Mouse (Mus musculus): ENCODE measurements around the gene Gm18596.
"Not testable (repeated sequence)": the region's sequence is repeated elsewhere in the genome, so short reads cannot be mapped to it uniquely, and the experiment has no call there.

The Gm18596 gene

DNA sequence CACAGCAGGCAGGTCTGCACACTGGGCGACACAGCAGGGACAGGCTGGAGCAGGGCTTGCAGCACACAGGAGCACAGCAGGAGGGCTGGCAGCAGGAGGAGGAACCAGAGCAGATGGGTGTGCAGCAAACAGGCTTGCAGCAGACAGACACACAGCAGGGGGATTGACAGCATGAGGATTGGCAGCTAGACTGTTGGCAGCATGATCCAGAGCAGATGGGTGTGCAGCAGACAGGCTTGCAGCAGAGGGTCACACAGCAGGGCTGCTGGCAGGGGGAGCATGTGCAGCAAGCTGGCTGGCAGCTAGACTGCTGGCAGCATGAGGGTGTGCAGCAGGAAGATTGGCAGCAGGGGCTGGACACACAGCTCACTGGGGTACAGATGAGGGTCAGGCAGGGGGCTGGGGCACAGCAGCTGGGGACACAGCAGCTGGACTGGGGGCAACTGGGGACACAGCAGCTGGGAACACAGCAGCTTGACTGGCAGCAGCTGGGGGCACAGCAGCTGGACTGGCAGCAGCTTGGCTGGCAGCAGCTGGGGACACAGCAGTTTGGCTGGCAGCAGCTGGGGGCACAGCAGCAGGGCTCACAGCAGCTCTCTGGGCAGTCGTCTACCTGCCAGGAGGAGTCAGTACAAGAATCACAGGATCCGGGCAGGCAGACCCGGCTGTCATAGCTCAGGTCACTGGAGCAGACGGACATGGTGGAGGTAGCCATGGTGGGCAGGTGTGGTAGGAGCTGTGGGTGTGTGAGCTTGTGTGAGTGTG lies at the start of gene Gm18596:
Gene Gm18596 (minus strand): TSS at position 715 of the 765 bp plus-strand sequence.
- ATAC-seq (ENCODE audit: insufficient number of reproducible peaks, low FRiP score, low TSS enrichment) = not testable (repeated sequence)

DNA sequence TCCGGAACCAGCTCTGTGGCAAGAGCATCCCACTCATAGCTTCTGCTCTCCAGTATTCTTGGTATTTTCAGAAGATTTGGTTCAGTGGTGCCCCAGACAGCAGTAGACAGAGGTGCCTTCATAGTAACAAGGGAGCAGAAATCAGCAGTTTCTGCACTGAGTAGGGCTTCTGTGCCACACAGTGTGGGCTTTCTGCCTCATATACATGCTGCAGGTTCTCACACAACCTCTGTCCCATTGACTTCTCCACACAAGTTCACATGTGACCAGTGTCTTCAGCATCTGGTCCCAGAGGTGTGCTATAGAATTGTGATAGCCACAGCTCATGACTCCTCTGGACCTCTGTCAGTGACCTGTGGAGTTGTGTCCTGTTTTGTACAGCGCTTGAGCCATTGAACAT lies 46.2 kb upstream of the Gm18596 start:
- ATAC-seq (ENCODE audit: insufficient number of reproducible peaks, low FRiP score, low TSS enrichment) = no peak

DNA sequence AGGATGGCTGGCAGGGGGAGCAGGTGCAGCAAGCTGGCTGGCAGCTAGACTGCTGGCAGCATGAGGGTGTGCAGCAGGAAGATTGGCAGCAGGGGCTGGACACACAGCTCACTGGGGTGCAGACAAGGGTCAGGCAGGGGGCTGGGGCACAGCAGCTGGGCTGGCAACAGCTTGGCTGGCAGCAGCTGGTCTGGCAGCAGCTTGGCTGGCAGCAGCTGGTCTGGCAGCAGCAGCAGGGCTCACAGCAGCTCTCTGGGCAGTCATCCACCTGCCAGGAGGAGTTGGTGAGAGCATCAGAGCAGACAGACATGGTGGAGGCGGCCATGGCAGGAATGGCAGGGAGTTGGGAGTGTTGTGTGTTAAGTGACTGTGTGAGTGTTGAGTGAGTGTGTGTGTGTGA lies 45.4 kb upstream of the Gm18596 start, which contains the start of gene Gm7137:
Gene Gm7137 (minus strand): TSS at position 325 of the 400 bp plus-strand sequence.
- ATAC-seq (ENCODE audit: insufficient number of reproducible peaks, low FRiP score, low TSS enrichment) = not testable (repeated sequence)

DNA sequence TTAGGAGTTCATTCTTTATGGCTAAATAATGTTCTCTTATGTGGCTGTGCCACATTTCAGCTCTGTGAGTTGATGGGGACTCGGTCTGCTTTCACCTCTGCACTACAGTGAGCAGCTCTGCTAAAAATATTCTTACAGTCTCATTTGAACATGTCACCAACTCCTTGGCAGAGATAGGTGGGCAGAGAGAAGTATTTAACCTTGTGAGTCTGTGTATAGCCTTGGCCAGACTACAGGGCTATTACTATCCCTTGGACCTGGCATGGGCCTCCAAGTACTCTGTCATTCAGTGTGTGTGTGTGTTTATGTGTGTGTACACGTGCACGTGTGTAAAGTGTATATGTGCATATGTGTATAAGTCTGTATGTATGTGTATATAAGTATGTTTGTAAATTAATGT lies 41.0 kb upstream of the Gm18596 start:
- ATAC-seq (ENCODE audit: insufficient number of reproducible peaks, low FRiP score, low TSS enrichment) = not testable (repeated sequence)

DNA sequence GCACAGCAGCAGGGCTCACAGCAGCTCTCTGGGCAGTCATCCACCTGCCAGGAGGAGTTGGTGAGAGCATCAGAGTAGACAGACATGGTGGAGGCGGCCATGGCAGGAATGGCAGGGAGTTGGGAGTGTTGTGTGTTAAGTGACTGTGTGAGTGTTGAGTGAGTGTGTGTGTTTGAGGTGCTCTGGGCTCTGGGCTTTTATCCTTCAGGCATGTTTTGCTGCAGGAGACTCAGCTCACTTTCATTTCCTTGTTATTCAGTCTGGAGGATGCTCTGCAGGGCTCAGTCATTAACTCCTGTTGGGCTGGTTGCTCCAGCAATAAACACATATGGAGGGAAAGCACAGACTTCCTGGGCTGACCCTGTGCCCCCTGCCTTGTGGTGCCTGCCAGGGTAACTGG lies 40.0 kb upstream of the Gm18596 start, which contains the start of gene Gm3250:
Gene Gm3250 (minus strand): TSS at position 101 of the 400 bp plus-strand sequence.
- ATAC-seq (ENCODE audit: insufficient number of reproducible peaks, low FRiP score, low TSS enrichment) = not testable (repeated sequence)

DNA sequence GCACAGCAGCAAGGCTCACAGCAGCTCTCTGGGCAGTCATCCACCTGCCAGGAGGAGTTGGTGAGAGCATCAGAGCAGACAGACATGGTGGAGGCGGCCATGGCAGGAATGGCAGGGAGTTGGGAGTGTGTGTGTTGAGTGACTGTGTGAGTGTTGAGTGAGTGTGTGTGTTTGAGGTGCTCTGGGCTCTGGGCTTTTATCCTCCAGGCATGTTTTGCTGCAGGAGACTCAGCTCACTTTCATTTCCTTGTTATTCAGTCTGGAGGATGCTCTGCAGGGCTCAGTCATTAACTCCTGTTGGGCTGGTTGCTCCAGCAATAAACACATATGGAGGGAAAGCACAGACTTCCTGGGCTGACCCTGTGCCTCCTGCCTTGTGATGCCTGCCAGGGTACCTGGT lies 34.4 kb upstream of the Gm18596 start, which contains the start of gene Gm7138:
Gene Gm7138 (minus strand): TSS at position 101 of the 400 bp plus-strand sequence.
- ATAC-seq (ENCODE audit: insufficient number of reproducible peaks, low FRiP score, low TSS enrichment) = not testable (repeated sequence)

DNA sequence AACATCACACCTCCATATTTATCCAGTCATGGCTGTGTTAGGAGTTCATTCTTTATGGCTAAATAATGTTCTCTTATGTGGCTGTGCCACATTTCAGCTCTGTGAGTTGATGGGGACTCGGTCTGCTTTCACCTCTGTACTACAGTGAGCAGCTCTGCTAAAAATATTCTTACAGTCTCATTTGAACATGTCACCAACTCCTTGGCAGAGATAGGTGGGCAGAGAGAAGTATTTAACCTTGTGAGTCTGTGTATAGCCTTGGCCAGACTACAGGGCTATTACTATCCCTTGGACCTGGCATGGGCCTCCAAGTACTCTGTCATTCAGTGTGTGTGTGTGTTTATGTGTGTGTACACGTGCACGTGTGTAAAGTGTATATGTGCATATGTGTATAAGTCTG lies 29.7 kb upstream of the Gm18596 start:
- not testable (repeated sequence) for ATAC-seq (ENCODE audit: insufficient number of reproducible peaks, low FRiP score, low TSS enrichment)

DNA sequence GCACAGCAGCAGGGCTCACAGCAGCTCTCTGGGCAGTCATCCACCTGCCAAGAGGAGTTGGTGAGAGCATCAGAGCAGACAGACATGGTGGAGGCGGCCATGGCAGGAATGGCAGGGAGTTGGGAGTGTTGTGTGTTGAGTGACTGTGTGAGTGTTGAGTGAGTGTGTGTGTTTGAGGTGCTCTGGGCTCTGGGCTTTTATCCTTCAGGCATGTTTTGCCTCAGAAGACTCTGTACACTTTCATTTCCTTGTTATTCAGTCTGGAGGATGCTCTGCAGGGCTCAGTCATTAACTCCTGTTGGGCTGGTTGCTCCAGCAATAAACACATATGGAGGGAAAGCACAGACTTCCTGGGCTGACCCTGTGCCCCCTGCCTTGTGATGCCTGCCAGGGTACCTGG lies 28.8 kb upstream of the Gm18596 start, which contains the start of gene Gm3238:
Gene Gm3238 (minus strand): TSS at position 101 of the 400 bp plus-strand sequence.
- ATAC-seq (ENCODE audit: insufficient number of reproducible peaks, low FRiP score, low TSS enrichment) = not testable (repeated sequence)

DNA sequence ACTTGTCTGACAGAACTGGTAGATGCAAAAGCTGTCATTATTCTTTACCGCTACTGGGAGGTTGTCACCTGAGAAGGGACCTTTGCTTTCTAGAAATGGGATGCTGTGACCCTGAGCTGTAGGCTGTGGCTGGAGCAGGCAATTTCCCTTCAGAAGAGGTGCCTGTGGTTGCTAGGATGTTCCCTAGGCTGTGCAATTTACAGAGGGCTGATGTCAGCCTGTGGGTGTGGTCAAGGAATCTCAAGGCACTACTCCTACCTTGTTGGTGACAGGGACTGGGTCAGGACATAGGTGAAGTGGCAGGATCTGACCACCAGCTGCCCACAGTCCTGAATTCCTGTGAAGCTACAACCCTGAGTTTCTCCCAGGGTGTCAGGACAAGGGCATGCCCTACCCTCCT lies 27.3 kb upstream of the Gm18596 start:
- no peak for ATAC-seq (ENCODE audit: insufficient number of reproducible peaks, low FRiP score, low TSS enrichment)

DNA sequence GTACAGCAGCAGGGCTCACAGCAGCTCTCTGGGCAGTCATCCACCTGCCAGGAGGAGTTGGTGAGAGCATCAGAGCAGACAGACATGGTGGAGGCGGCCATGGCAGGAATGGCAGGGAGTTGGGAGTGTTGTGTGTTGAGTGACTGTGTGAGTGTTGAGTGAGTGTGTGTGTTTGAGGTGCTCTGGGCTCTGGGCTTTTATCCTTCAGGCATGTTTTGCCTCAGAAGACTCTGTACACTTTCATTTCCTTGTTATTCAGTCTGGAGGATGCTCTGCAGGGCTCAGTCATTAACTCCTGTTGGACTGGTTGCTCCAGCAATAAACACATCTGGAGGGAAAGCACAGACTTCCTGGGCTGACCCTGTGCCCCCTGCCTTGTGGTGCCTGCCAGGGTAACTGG lies 17.1 kb upstream of the Gm18596 start, which contains the start of gene Gm3233:
Gene Gm3233 (minus strand): TSS at position 101 of the 400 bp plus-strand sequence.
- not testable (repeated sequence) for ATAC-seq (ENCODE audit: insufficient number of reproducible peaks, low FRiP score, low TSS enrichment)

DNA sequence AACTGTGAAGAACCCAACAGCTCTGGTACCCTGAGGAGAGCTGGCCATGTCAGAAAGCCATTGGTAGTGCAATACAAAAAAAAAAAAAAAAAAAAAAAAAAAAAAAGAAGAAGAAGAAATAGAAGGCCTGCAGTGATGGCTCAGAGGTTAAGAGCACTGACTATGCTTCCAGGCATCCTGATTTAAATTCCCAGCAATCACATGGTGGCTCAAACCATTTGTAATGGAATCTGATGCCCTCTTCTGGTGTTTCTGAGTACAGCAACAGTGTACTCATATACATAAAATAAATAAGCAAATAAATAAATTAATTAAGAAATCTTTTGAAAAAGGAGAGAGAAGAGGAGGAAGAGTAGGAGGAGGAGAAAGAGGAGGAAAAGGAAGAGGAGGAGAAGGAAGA lies 11.0 kb upstream of the Gm18596 start:
- ATAC-seq (ENCODE audit: insufficient number of reproducible peaks, low FRiP score, low TSS enrichment) = no peak

DNA sequence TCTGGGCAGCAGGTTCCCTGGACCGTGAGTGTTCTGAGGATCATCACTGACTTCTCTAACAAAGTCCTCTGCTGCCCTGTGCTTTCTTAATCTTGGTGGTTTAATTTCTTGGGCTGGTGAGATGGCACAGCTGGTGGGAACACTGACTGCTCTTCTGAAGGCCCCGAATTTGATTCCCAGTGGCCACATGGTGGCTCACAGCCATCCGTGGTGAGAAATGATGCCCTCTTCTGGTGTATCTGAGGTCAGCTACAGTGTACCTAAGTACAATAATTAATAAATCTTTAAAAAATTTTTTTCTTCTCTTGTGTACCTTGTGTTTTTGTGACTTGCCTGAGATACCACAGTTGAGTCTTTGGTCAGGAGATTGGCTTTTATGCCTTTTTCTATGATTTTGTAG lies 9.9 kb upstream of the Gm18596 start:
- not testable (repeated sequence) for ATAC-seq (ENCODE audit: insufficient number of reproducible peaks, low FRiP score, low TSS enrichment)

DNA sequence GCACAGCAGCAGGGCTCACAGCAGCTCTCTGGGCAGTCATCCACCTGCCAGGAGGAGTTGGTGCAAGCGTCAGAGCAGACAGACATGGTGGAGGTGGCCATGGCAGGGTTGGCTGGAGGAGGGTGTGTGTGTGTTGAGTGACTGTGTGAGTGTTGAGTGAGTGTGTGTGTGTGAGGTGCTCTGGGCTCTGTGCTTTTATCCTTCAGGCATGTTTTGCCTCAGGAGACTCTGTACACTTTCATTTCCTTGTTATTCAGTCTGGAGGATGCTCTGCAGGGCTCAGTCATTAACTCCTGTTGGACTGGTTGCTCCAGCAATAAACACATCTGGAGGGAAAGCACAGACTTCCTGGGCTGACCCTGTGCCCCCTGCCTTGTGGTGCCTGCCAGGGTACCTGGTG lies 8.8 kb upstream of the Gm18596 start, which contains the start of gene Gm9736:
Gene Gm9736 (minus strand): TSS at position 101 of the 400 bp plus-strand sequence.
- not testable (repeated sequence) for ATAC-seq (ENCODE audit: insufficient number of reproducible peaks, low FRiP score, low TSS enrichment)

DNA sequence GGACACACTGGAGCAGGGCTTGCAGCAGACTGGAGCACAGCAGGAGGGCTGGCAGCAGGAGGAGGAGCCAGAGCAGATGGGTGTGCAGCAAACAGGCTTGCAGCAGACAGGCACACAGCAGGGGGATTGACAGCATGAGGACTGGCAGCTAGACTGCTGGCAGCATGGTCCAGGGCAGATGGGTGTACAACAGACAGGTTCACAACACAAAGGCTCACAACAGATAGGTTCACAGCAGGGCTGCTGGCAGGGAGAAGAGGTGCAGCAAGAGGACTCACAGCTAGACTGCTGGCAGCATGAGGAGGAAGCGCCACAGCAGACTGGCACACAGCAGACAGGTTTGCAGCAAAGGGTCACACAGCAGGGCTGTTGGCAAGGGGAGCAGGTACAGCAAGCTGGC lies 8.2 kb upstream of the Gm18596 start:
- not testable (repeated sequence) for ATAC-seq (ENCODE audit: insufficient number of reproducible peaks, low FRiP score, low TSS enrichment)

DNA sequence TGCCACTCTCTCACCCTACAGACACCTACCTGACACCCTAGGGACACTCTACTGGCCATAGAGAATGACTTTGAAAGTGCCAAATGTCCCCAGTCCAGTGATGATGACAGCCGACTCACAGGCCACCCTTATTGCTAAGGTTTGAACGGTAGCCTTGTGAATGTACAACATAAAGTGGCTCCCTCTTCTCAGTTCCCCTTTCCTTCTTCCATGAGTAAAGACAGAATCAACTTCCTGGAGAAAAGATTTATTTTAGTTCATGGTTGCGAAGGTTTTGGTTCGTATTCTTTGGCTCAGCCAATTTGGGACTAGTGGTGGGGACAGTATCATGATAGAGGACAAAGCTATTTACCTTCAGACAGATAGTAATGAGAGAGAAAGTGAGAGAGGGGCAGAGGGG lies 3.5 kb downstream of the Gm18596 start:
- ATAC-seq (ENCODE audit: insufficient number of reproducible peaks, low FRiP score, low TSS enrichment) = no peak

DNA sequence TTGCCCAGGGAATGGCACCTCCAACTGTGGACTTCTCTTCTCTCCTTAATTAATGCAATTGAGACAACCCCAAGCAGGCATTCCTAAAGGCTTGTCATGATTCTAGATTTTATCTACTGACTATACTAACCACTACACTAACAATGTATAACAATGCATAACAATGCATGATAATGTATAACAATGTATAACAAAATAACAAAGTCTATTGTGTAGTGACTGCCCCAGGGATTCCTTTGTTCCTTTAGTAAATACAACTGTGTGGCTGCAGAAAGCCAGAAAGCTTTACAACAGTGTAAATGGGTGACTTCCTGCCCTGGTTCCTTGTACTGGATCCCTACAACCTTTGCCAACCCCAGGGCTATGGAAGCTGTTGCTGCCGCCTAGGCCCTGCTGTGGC lies 6.5 kb downstream of the Gm18596 start:
- ATAC-seq (ENCODE audit: insufficient number of reproducible peaks, low FRiP score, low TSS enrichment) = no peak

DNA sequence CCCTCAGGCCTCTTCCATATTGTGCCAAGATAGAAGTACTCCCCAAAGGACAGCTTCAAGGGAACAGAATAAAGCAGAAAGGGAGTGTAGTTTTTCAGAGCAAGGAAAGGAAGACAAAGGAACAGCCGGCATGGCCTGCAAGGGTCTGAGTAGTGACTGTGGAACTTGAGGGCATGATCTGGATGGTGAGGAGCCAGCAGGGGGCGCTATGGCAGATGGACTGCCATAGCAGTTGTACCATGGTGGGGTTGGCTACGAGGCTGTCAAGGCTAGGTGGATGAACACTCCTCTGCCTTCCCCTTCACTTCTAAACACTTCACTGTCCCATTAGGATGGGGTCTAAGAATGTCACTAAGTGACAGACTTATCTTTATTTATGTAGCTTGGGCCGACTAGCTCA lies 13.2 kb downstream of the Gm18596 start:
- no peak for ATAC-seq (ENCODE audit: insufficient number of reproducible peaks, low FRiP score, low TSS enrichment)

DNA sequence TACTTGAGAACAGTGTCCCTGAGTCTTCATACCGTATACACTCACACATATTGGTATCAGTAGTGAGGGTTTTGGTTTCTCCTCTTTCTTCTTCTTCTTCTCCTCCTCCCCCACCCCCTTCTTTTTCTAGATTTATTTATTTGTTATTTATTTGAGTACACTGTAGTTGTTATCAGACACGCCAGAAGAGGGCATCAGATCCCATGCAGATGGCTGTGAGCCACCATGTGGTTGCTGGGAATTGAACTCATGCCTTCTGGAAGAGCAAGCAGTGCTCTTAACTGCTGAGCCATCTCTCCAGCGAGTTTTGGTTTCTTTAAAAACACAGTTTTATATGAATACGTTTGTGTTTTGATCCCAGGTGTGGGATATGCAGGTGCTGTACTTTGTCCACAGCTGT lies 14.2 kb downstream of the Gm18596 start:
- ATAC-seq (ENCODE audit: insufficient number of reproducible peaks, low FRiP score, low TSS enrichment) = no peak

DNA sequence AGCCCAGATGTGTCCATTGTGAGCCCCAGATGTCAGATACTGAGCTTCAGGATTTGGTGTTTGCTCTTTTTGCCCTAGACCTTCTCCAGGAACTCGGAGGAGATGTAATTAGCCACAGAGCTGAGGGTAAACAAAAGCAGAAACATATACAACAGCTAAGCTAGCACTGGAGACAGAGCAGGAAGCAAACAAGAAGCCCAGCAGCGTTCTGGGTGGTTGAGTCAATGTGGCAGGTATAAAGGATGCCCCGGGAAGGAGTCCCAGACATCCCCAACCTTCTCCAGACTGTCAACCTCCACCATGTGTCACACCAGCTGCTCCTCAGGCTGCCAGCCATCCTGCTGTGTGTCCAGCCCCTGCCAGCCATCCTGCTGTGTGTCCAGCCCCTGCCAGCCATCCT lies 16.3 kb downstream of the Gm18596 start, which contains the start of gene Gm10100:
Gene Gm10100 (plus strand): TSS at position 301 of the 400 bp plus-strand sequence.
- ATAC-seq (ENCODE audit: insufficient number of reproducible peaks, low FRiP score, low TSS enrichment) = no peak

DNA sequence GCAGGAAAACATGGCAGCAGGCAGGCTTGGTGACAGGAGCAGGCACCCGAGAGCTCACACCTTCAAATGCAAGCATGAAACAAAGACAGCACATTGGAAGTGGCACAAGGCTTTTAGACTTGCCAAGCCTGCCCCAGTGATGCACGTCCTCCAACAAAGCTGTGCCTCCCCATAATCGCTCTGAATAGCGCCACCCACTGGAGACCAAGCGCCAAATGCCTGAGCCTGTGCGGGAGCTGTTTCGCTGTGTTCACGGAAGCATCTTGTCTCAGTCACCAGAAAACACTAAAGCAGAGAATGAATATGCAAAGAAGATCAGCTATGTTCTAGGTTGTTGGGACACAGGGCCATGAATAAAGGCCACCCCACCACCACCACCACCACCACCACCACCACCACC lies 17.6 kb downstream of the Gm18596 start:
- ATAC-seq (ENCODE audit: insufficient number of reproducible peaks, low FRiP score, low TSS enrichment) = no peak

DNA sequence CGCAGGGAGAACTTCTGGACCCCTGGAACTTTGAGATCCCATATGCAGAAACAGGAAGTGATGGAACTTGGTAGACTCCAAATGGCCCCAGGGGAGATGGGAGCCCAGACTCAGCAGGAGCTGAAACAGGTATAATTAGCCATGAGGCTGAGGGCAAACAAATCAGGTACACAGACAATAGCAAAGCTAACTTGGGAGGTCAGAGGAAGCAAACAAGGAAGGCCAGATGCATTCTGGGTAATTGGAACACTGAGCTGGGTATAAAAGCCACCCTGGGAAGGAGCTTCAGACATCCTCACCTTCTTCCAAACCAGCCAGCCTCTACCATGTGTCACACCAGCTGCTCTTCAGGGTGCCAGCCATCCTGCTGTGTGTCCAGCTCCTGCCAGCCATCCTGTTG lies 22.1 kb downstream of the Gm18596 start, which contains the start of gene Krtap12-1:
Gene Krtap12-1 (plus strand): TSS at position 301 of the 400 bp plus-strand sequence.
- not testable (repeated sequence) for ATAC-seq (ENCODE audit: insufficient number of reproducible peaks, low FRiP score, low TSS enrichment)
